Mouse (Mus musculus) liver, embryonic 13.5 days (tissue): ENCODE measurements around the gene 9930021J03Rik. TPM values are rescaled to one million over a fixed set of nuclear protein-coding genes. Genes with fewer than 3 reads are reported as not detected.

ENCODE experiments used
- ATAC-seq: fragments of 200-750 bp; cut with Nextera tagmentation; 2 replicates; pipeline ENCODE4 v1.8.0; 2017; ENCODE audit warnings: low read depth, mild to moderate bottlenecking, moderate number of reproducible peaks, moderate library complexity
- DNase-seq: peaks from one replicate; pipeline ENCODE4 v3.0.0; 2022
- H3K27ac ChIP-seq: fragments of 300-500 bp; sonication (generic); 2 replicates; pipeline ENCODE4 v1.5.1; 2015; ENCODE audit warnings: moderate library complexity, mild to moderate bottlenecking, inconsistent platforms
- H3K27me3 ChIP-seq: fragments of 300-500 bp; sonication (generic); 2 replicates; pipeline ENCODE4 v1.6.1; 2015; ENCODE audit warnings: mild to moderate bottlenecking, inconsistent platforms
- H3K36me3 ChIP-seq: fragments of 300-500 bp; sonication (generic); 2 replicates; pipeline ENCODE4 v1.6.1; 2015; ENCODE audit warnings: mild to moderate bottlenecking, inconsistent platforms
- H3K4me1 ChIP-seq: fragments of 300-500 bp; sonication (generic); replicated peaks from 2 replicates; pipeline ENCODE4 v1.6.1; 2015; ENCODE audit warnings: inconsistent platforms
- H3K4me2 ChIP-seq: fragments of 300-500 bp; sonication (generic); 2 replicates; pipeline ENCODE4 v1.6.1; 2015; ENCODE audit warnings: inconsistent platforms, mild to moderate bottlenecking, moderate library complexity
- H3K4me3 ChIP-seq: fragments of 300-500 bp; sonication (generic); replicated peaks from 2 replicates; pipeline ENCODE4 v1.5.1; 2015; ENCODE audit warnings: mild to moderate bottlenecking, inconsistent platforms
- H3K9ac ChIP-seq: fragments of 300-500 bp; sonication (generic); 2 replicates; pipeline ENCODE4 v1.6.1; 2015; ENCODE audit warnings: mild to moderate bottlenecking, inconsistent platforms
- H3K9me3 ChIP-seq: fragments of 300-500 bp; sonication (generic); replicated peaks from 2 replicates; pipeline ENCODE4 v1.6.1; 2016; ENCODE audit warnings: inconsistent platforms
- WGBS: fragments of 180-500 bp; shearing (Covaris S2); methylation state at CpG from one replicate; pipeline ENCODE4 v1.1.7; 2015; ENCODE audit not compliant: insufficient replicate concordance; 5-methylcytosine and 5-hydroxymethylcytosine counted together
- polyA plus RNA-seq: library from polyadenylated mRNA; unstranded; fragments of >200 nt; fragmentation: Nextera tagmentation; extraction: Ambion mirVana; gene quantifications from 2 replicates; pipeline ENCODE4 v1.2.1, GENCODE M21; 2015

The 9930021J03Rik gene
- polyA plus RNA-seq, 1 experiment from 2014 or later: 1.1 TPM

GRCm38 (mm10) chr19:29717854-29718253 lies 87.9 kb downstream of the 9930021J03Rik start:
- 67% methylated on average over 3 of the region's 3 CpGs for WGBS

GRCm38 (mm10) chr19:29713451-29713850 lies 92.3 kb downstream of the 9930021J03Rik start:
- no peak for ATAC-seq

More at GRCm38 (mm10) chr19:29717854-29718253, 87.9 kb downstream of the 9930021J03Rik start:
- Histone ChIP-seq H3K9me3 (no peaks in the 10 kb centered on the region), H3K4me2 (no peak overlapping the region), H3K9ac (no peak overlapping the region), H3K4me1 (no peaks in the 10 kb centered on the region), H3K4me3 (no peak overlapping the region), H3K27me3 (no peaks in the 10 kb centered on the region), H3K27ac (no peak overlapping the region), H3K36me3 (peaks cover 21% of the 10 kb centered on the region)
- DNase-seq: no peak
- no peak for ATAC-seq

GRCm38 (mm10) chr19:29709461-29709860 lies 96.3 kb downstream of the 9930021J03Rik start:
- no peak overlapping the region for H3K27ac ChIP-seq
- H3K27me3 ChIP-seq: no peaks in the 10 kb centered on the region
- H3K9ac ChIP-seq: no peak overlapping the region
- H3K9me3 ChIP-seq: no peaks in the 10 kb centered on the region
- ATAC-seq (no peak), DNase-seq (no peak)
- no peaks in the 10 kb centered on the region for H3K36me3 ChIP-seq
- 76% methylated on average over 3 of the region's 3 CpGs for WGBS
- H3K4me1 ChIP-seq: no peaks in the 10 kb centered on the region
- H3K4me3 ChIP-seq: no peak overlapping the region
- no peak overlapping the region for H3K4me2 ChIP-seq

More at GRCm38 (mm10) chr19:29713451-29713850, 92.3 kb downstream of the 9930021J03Rik start:
- Histone ChIP-seq H3K9ac (no peak overlapping the region), H3K4me2 (no peak overlapping the region), H3K36me3 (peaks cover 13% of the 10 kb centered on the region), H3K9me3 (no peaks in the 10 kb centered on the region), H3K27me3 (no peaks in the 10 kb centered on the region), H3K4me3 (no peak overlapping the region), H3K4me1 (no peaks in the 10 kb centered on the region), H3K27ac (no peak overlapping the region)
- no peak for DNase-seq
- 75% methylated on average over 4 of the region's 4 CpGs for WGBS

- DNase-seq (no peak), ATAC-seq (no peak)
- no peak overlapping the region for H3K27ac ChIP-seq
- H3K4me1 ChIP-seq: no peaks in the 10 kb centered on the region
- H3K36me3 ChIP-seq: no peaks in the 10 kb centered on the region
- peak overlapping the region; percentile 53 for H3K4me2 ChIP-seq
- H3K9me3 ChIP-seq: no peaks in the 10 kb centered on the region
- H3K4me3 ChIP-seq: peak overlapping the region; percentile 43
- no peaks in the 10 kb centered on the region for H3K27me3 ChIP-seq
- H3K9ac ChIP-seq: no peak overlapping the region
- 56% methylated on average over 5 of the region's 5 CpGs for WGBS
Measured at GRCm38 (mm10) chr19:29708461-29708860, 97.3 kb downstream of the 9930021J03Rik start.

- Histone ChIP-seq H3K4me2 (peak overlapping the region; percentile 53), H3K4me1 (no peaks in the 10 kb centered on the region), H3K36me3 (no peaks in the 10 kb centered on the region), H3K9me3 (no peaks in the 10 kb centered on the region), H3K27me3 (no peaks in the 10 kb centered on the region), H3K4me3 (peak overlapping the region; percentile 43), H3K27ac (no peak overlapping the region), H3K9ac (peak overlapping the region; percentile 40; the same call in 1 of the 2 replicates)
- DNase-seq: peak; percentile 3
- ATAC-seq: no peak
- 44% methylated on average over 14 of the region's 14 CpGs for WGBS
Measured at GRCm38 (mm10) chr19:29708003-29708402, 97.8 kb downstream of the 9930021J03Rik start.

DNA sequence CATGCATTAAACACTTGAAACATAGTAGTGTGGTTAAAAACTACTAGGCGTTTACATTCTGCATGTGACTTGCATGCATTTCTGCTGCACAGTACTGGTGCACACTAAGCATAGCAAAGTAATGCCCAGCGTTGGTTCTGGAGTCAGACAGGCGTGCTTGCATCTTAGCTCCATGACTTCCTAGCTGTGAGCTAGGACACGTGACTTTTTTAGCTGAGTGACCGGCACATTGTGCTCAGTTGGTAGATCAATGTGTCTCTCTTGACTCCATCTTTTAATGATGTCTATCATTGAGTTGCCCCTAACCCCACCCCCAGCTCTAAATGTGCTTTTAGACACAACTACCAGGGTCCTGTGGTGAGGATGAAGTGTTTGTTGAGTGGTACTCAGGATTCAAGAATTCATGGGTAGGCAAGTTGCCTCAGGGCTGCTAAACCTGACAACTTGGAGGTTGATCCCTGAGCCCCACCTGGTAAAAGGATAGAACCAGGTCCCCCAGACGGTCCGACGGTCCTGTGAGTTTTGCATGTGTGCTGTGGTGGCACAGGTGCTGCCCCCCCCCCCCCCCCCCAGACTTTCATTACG lies 98.4 kb downstream of the 9930021J03Rik start:
- H3K4me3 ChIP-seq: peak overlapping the region; percentile 43
- no peaks in the 10 kb centered on the region for H3K36me3 ChIP-seq
- ATAC-seq (no peak), DNase-seq (no peak)
- WGBS: 74% methylated on average over 9 of the region's 9 CpGs
- H3K27me3 ChIP-seq: no peaks in the 10 kb centered on the region
- no peak overlapping the region for H3K9ac ChIP-seq
- no peak overlapping the region for H3K27ac ChIP-seq
- H3K9me3 ChIP-seq: no peaks in the 10 kb centered on the region
- H3K4me2 ChIP-seq: peak overlapping the region; percentile 53
- H3K4me1 ChIP-seq: no peaks in the 10 kb centered on the region

DNA sequence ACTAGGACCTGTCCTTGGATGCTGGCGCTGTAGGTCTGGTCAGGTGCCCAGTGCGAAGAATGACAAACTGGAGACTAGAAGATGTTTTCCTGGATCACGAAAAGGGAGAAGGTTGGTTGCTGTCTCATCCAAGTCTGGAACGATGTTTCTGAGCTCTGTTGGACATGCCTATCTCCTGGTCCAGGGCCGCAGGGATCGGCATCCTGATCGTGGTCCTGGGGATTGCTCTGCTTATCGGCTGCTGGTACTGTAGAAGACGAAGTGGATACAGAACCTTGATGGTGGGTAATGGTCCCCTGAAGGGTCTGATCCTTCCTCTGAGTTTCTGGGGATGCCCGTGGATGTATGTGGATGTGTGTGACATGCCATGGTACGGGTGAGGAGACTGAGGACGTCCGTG lies 101.4 kb downstream of the 9930021J03Rik start:
- Histone ChIP-seq H3K36me3 (no peaks in the 10 kb centered on the region), H3K27ac (no peak overlapping the region), H3K4me2 (no peak overlapping the region), H3K9ac (no peak overlapping the region), H3K4me1 (no peaks in the 10 kb centered on the region), H3K4me3 (no peak overlapping the region), H3K27me3 (no peaks in the 10 kb centered on the region), H3K9me3 (no peaks in the 10 kb centered on the region)
- DNase-seq (no peak), ATAC-seq (no peak)
- 84% methylated on average over 13 of the region's 13 CpGs for WGBS

GRCm38 (mm10) chr19:29701707-29702106 lies 104.1 kb downstream of the 9930021J03Rik start:
- WGBS: 53% methylated on average over 4 of the region's 4 CpGs
- H3K9ac ChIP-seq: no peak overlapping the region

GRCm38 (mm10) chr19:29697245-29697874 lies 108.4 kb downstream of the 9930021J03Rik start, which contains the start of gene Mlana:
Gene Mlana, plus strand, starts transcription at chr19:29697824.
- Histone ChIP-seq H3K4me1 (no peaks in the 10 kb centered on the region), H3K36me3 (no peaks in the 10 kb centered on the region), H3K27ac (no peak within 1 kb of the TSS), H3K4me2 (no peak within 1 kb of the TSS), H3K9me3 (no peaks in the 10 kb centered on the region), H3K9ac (no peak within 1 kb of the TSS), H3K4me3 (no peak within 1 kb of the TSS), H3K27me3 (no peaks in the 10 kb centered on the region)
- 45% methylated on average over 3 of the region's 3 CpGs for WGBS
- no peak for DNase-seq
- no peak for ATAC-seq

More at GRCm38 (mm10) chr19:29701707-29702106, 104.1 kb downstream of the 9930021J03Rik start:
- ATAC-seq (no peak), DNase-seq (no peak)
- Histone ChIP-seq H3K9me3 (no peaks in the 10 kb centered on the region), H3K36me3 (no peaks in the 10 kb centered on the region), H3K27ac (no peak overlapping the region), H3K4me1 (no peaks in the 10 kb centered on the region), H3K27me3 (no peaks in the 10 kb centered on the region), H3K4me3 (no peak overlapping the region), H3K4me2 (no peak overlapping the region)

DNA sequence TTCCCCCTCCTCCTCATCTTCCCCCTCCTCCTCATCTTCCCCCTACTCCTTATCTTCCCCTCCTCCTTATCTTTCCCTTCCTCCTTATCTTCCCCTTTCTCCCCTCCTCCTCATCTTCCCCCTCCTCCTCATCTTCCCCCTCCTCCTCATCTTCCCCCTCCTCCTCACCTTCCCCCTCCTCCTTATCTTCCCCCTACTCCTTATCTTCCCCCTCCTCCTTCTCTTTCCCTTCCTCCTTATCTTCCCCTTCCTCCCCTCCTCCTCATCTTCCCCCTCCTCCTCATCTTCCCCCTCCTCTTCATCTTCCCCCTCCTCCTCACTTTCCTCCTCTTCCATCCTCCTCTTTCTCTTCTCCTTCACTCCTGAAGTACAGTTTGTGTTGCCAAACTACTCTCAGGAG lies 108.9 kb downstream of the 9930021J03Rik start:
- Histone ChIP-seq H3K9ac (no peak overlapping the region), H3K36me3 (no peaks in the 10 kb centered on the region), H3K9me3 (no peaks in the 10 kb centered on the region), H3K4me1 (no peaks in the 10 kb centered on the region), H3K4me3 (no peak overlapping the region), H3K27ac (no peak overlapping the region), H3K27me3 (no peaks in the 10 kb centered on the region), H3K4me2 (no peak overlapping the region)
- no peak for DNase-seq
- ATAC-seq: no peak

DNA sequence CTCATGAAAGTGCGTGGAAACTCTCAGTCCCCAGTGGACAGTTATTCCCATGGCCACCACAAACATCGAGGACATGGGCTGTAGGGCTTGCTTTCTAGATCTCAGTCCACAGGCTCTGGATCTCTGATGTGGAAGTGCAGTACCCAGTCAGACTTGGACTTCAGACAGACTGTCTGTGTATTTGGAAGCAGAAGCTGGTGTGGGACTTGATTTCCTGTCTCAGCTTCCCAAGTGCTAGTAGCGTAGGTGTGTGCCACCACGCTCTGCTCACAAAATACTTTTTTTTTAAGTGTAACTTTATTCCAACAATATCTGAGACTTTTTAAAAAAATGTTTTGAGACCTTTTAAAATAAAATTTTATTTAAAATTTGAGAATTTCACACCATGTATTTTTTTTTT lies 109.5 kb downstream of the 9930021J03Rik start:
- no peak overlapping the region for H3K9ac ChIP-seq
- H3K27me3 ChIP-seq: no peaks in the 10 kb centered on the region
- no peak for ATAC-seq
- 90% methylated on average over 4 of the region's 4 CpGs for whole genome bisulfite sequencing
- H3K27ac ChIP-seq: no peak overlapping the region
- H3K4me3 ChIP-seq: no peak overlapping the region
- no peaks in the 10 kb centered on the region for H3K36me3 ChIP-seq
- no peak overlapping the region for H3K4me2 ChIP-seq
- no peaks in the 10 kb centered on the region for H3K9me3 ChIP-seq
- H3K4me1 ChIP-seq: no peaks in the 10 kb centered on the region
- DNase-seq: no peak

GRCm38 (mm10) chr19:29695071-29695470 lies 110.7 kb downstream of the 9930021J03Rik start:
- 79% methylated on average over 10 of the region's 10 CpGs for WGBS
- H3K4me2 ChIP-seq: no peak overlapping the region
- no peak overlapping the region for H3K9ac ChIP-seq
- no peak for ATAC-seq
- no peak overlapping the region for H3K27ac ChIP-seq
- H3K9me3 ChIP-seq: no peaks in the 10 kb centered on the region
- no peaks in the 10 kb centered on the region for H3K27me3 ChIP-seq
- H3K4me3 ChIP-seq: no peak overlapping the region
- no peaks in the 10 kb centered on the region for H3K4me1 ChIP-seq
- no peaks in the 10 kb centered on the region for H3K36me3 ChIP-seq
- no peak for DNase-seq
